Mouse (Mus musculus): ENCODE measurements around the gene Mgat1.

The Mgat1 gene

DNA sequence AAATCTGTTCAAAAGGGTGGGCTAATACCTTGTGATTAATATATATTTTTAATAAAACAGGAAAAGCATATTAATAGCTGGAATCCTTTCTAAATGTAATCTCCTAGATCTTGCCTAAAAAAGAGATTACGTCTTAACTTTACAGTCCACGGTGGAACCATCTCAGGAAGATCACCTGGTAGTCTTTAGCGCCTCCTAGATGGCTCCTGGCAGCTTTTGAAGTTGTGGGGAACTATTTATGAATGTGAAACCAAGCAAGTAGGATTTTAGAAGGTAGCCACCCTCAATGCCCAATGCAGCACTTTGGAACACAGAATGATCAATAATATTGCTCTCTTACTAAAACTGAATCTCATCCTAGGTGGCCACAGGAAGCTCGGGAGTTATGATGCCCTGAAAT is 3.1 kb upstream of the Mgat1 start:
- in situ Hi-C loops (cut with MboI, MseI) = no loop called here

GRCm38 (mm10) chr11:49241471-49241870 is 2.5 kb upstream of the Mgat1 start:
- in situ Hi-C loops (cut with MboI, MseI) = no loop called here

- in situ Hi-C loops (cut with MboI, MseI) = no loop called here
Measured at GRCm38 (mm10) chr11:49242944-49243626, 906 bp upstream of the Mgat1 start.

GRCm38 (mm10) chr11:49244595-49244930 is 572 bp downstream of the Mgat1 start:
- in situ Hi-C loops (cut with MboI, MseI) = no loop called here

GRCm38 (mm10) chr11:49245176-49245575 is 1.2 kb downstream of the Mgat1 start:
- in situ Hi-C loops (cut with MboI, MseI) = loop anchor here (5.0 kb wide), 3 partner anchors 43 to 458 kb away; partner anchors contain the start of genes Olfr1396 (in 1 of the 2) and Zfp62 (in 1 of the 2)

- in situ Hi-C loops (cut with MboI, MseI) = loop anchor here (5.0 kb wide), 3 partner anchors 44 to 459 kb away; partner anchors contain the start of genes Olfr1396 (in 1 of the 2) and Zfp62 (in 1 of the 2)
Measured at GRCm38 (mm10) chr11:49245634-49246415, 1.8 kb downstream of the Mgat1 start.

GRCm38 (mm10) chr11:49246523-49246922 is 2.5 kb downstream of the Mgat1 start:
- in situ Hi-C loops (cut with MboI, MseI) = loop anchor here (5.0 kb wide), 3 partner anchors 44 to 459 kb away; partner anchors contain the start of genes Olfr1396 (in 1 of the 2) and Zfp62 (in 1 of the 2)

DNA sequence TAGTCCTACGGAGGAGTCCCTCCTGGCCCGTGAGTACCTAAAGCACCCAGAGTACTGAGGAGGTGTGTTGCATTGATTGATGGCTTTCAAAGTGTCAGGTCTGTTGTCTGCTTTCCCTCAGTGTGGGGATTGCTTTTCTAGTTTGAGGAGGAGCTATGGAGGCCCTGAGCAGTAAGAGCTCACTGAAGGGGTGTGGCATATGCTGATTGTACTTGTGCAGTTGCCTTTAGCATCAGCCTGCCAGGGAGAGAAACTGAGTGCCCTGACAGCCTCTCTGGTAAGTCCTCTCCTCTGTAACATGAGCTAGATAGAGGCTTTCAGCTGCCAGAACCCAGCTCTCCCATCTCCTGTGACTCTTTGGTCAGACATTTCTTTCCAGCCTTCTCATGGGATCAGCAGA is 3.3 kb downstream of the Mgat1 start:
- in situ Hi-C loops (cut with MboI, MseI) = loop anchor here (5.0 kb wide), 3 partner anchors 45 to 460 kb away; partner anchors contain the start of genes Olfr1396 (in 1 of the 2) and Zfp62 (in 1 of the 2)

- in situ Hi-C loops (cut with MboI, MseI) = loop anchor here (5.0 kb wide), 3 partner anchors 46 to 461 kb away; partner anchors contain the start of genes Olfr1396 (in 1 of the 2) and Zfp62 (in 1 of the 2)
Measured at GRCm38 (mm10) chr11:49248226-49248973, 4.4 kb downstream of the Mgat1 start.

- in situ Hi-C loops (cut with MboI, MseI) = loop anchor here (5.0 kb wide), 3 partner anchors 47 to 462 kb away; partner anchors contain the start of genes Olfr1396 (in 1 of the 2) and Zfp62 (in 1 of the 2)
Measured at GRCm38 (mm10) chr11:49248974-49249700, 5.1 kb downstream of the Mgat1 start.

- in situ Hi-C loops (cut with MboI, MseI) = loop anchor here (5.0 kb wide), 3 partner anchors 48 to 463 kb away; partner anchors contain the start of genes Olfr1396 (in 1 of the 2) and Zfp62 (in 1 of the 2)
Measured at GRCm38 (mm10) chr11:49249811-49250421, 5.9 kb downstream of the Mgat1 start.

- in situ Hi-C loops (cut with MboI, MseI) = no loop called here
Measured at GRCm38 (mm10) chr11:49250422-49251379, 6.7 kb downstream of the Mgat1 start.

DNA sequence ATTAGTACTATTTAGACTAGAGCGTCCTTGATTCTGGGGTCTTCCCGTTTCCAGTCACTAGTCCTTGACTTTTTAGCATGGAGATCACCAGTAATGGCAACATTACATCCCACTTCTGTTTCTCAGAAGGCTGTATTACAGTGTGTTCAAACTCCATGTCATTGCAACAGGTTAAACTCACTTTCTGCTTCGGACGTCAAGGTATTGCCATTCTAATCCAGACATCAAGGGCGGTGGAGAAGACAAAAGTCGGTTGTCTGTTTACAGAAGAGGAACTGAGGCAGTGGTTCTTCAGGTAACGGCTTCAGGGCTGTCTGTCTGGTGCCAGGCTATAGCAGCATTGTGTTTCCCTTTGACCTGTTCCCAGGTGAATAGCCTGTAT is 7.4 kb downstream of the Mgat1 start:
- in situ Hi-C loops (cut with MboI, MseI) = no loop called here

- in situ Hi-C loops (cut with MboI, MseI) = no loop called here
Measured at GRCm38 (mm10) chr11:49252048-49252447, 8.1 kb downstream of the Mgat1 start.

DNA sequence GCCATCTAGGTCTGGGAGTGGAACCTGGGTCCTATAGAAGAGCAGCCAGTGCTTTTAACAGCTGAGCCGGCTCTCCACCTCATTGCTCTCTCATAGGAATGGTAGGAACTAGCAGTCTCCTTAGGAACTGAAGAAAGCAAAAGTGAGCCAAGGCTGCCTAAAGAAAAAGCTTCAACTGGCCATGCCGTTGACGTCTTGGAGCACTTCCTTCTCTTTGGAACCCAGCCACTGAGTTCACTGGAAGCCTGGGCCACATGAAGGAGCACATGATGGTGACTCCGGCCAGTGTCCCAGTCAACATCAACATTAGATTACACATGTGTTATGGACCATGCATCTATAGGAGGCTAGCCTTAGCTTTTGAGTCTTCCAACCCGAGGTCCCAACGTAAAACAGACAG is 9.0 kb downstream of the Mgat1 start:
- in situ Hi-C loops (cut with MboI, MseI) = no loop called here

GRCm38 (mm10) chr11:49259296-49259695 is 15.3 kb downstream of the Mgat1 start:
- in situ Hi-C loops (cut with MboI, MseI) = no loop called here

- in situ Hi-C loops (cut with MboI, MseI) = loop anchor here (5.0 kb wide), 3 partner anchors 73 to 398 kb away; partner anchors contain the start of gene Btnl9 (in 1 of the 2)
Measured at GRCm38 (mm10) chr11:49259829-49260228, 15.8 kb downstream of the Mgat1 start.

- in situ Hi-C loops (cut with MboI, MseI) = loop anchor here (5.0 kb wide), 3 partner anchors 73 to 398 kb away; partner anchors contain the start of gene Btnl9 (in 1 of the 2)
Measured at GRCm38 (mm10) chr11:49260598-49261312, 16.8 kb downstream of the Mgat1 start.
